Mouse (Mus musculus): ENCODE results near the gene Sec13. TPM values are rescaled to one million over a fixed set of nuclear protein-coding genes. Genes with fewer than 3 reads are reported as not detected.
"Not testable (repeated sequence)": the region's sequence is repeated elsewhere in the genome, so short reads cannot be mapped to it uniquely, and the experiment has no call there.

The Sec13 gene
- total and polyA plus RNA-seq, 2 experiments = 86.2 to 108 TPM

DNA sequence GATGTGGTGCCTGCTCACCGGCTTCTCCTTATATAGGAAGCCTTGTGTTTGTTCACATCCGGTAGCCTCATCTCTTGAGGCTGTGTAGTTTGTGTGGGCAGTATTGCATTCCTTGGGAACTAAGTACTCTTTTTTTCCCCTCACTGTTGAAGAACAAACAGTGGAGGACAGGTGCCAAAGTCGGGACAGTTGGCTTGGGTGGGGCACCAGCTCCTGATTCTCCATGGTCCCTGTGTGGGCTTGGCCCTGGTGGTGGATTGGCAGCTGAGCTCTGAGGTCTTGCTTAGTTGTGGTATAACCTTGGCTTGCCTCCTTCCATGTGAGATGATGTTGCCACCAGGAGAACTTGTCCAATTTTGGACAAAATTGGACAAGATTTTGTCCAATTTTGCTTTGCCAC lies 20.7 kb downstream of the Sec13 start, which contains the start of gene Ghrl:
Gene Ghrl (minus strand): TSS at position 3 of the 400 bp plus-strand sequence.
- Histone ChIP-seq H3K27me3 (ENCODE audit: control insufficient read depth, insufficient read depth, low read length) (no peaks in the 10 kb centered on the region), H3K36me3 (ENCODE audit: control insufficient read depth, insufficient read depth, low read length) (peaks cover 15% of the 10 kb centered on the region), H3K4me1 (ENCODE audit: control insufficient read depth, insufficient read depth, low read length) (no peaks in the 10 kb centered on the region), H3K79me2 (ENCODE audit: control insufficient read depth, insufficient read depth, low read length) (no peaks in the 10 kb centered on the region), H3K4me3 (ENCODE audit: insufficient read depth, low read depth, low read length) (no peak within 1 kb of the TSS), H3K9ac (ENCODE audit: low read depth, low read length) (no peak within 1 kb of the TSS), H3K27ac (replicated peaks; ENCODE audit: insufficient read depth, low read depth, low read length) (no peak within 1 kb of the TSS)
- TF ChIP-seq CTCF (IDR thresholded peaks at IDR 0.05; ENCODE audit: low read depth, low read length) = no peak
- no peak for TF ChIP-seq POLR2A (IDR thresholded peaks at IDR 0.05; ENCODE audit: extremely low read depth, insufficient read depth, low read length)
- 75% methylated on average over 3 of the region's 3 CpGs for WGBS
- DNase-seq (ENCODE audit: extremely low read depth, low read depth, low spot score) = no peak

DNA sequence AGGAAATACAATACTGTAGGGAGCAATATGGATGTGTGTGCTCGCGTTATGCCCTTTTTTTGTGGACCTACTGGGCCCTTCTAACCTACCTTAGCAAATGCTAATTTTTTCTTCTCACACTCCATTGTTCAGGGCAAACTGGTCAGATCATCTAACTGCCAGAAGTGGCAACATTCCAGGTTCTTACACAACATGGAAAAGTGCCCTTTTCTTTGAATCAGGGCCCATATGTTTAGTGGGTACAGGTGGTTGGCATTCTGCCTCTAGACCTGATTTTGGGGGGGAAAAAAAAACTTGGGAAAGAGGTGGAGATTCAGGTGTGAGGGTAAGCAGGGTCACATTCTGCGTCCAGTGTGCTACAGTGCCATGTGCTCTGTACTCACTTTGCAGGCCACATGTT lies 23.0 kb downstream of the Sec13 start:
- Histone ChIP-seq H3K4me3 (ENCODE audit: insufficient read depth, low read depth, low read length) (no peak overlapping the region), H3K27me3 (ENCODE audit: control insufficient read depth, insufficient read depth, low read length) (no peaks in the 10 kb centered on the region), H3K9ac (ENCODE audit: low read depth, low read length) (no peak overlapping the region), H3K4me1 (ENCODE audit: control insufficient read depth, insufficient read depth, low read length) (no peaks in the 10 kb centered on the region), H3K79me2 (ENCODE audit: control insufficient read depth, insufficient read depth, low read length) (no peaks in the 10 kb centered on the region), H3K27ac (replicated peaks; ENCODE audit: insufficient read depth, low read depth, low read length) (no peak overlapping the region), H3K36me3 (ENCODE audit: control insufficient read depth, insufficient read depth, low read length) (peaks cover 21% of the 10 kb centered on the region)
- peak; percentile 61 for DNase-seq (ENCODE audit: extremely low read depth, low read depth, low spot score)
- TF ChIP-seq CTCF (IDR thresholded peaks at IDR 0.05; ENCODE audit: low read depth, low read length) (no peak), POLR2A (IDR thresholded peaks at IDR 0.05; ENCODE audit: extremely low read depth, insufficient read depth, low read length) (no peak)
- 66% methylated on average over 3 of the region's 3 CpGs for whole genome bisulfite sequencing

- no peak overlapping the region for H3K27ac ChIP-seq (replicated peaks; ENCODE audit: insufficient read depth, low read depth, low read length)
- WGBS = 41% methylated on average over 1 of the region's 1 CpGs
- TF ChIP-seq CTCF (IDR thresholded peaks at IDR 0.05; ENCODE audit: low read depth, low read length) (no peak), POLR2A (IDR thresholded peaks at IDR 0.05; ENCODE audit: extremely low read depth, insufficient read depth, low read length) (no peak)
These were observed 25.7 kb downstream of the Sec13 start for GRCm38 (mm10) chr6:113714797-113715196.

GRCm38 (mm10) chr6:113714276-113714675 lies 26.3 kb downstream of the Sec13 start:
- H3K9ac ChIP-seq (ENCODE audit: low read depth, low read length) = no peak overlapping the region
- H3K36me3 ChIP-seq (ENCODE audit: control insufficient read depth, insufficient read depth, low read length) = peaks cover 49% of the 10 kb centered on the region
- TF ChIP-seq CTCF (IDR thresholded peaks at IDR 0.05; ENCODE audit: low read depth, low read length) (no peak), POLR2A (IDR thresholded peaks at IDR 0.05; ENCODE audit: extremely low read depth, insufficient read depth, low read length) (no peak)
- WGBS = 91% methylated on average over 2 of the region's 2 CpGs
- H3K79me2 ChIP-seq (ENCODE audit: control insufficient read depth, insufficient read depth, low read length) = no peaks in the 10 kb centered on the region
- peak; percentile 39 for DNase-seq (ENCODE audit: extremely low read depth, low read depth, low spot score)
- no peaks in the 10 kb centered on the region for H3K4me1 ChIP-seq (ENCODE audit: control insufficient read depth, insufficient read depth, low read length)
- H3K27ac ChIP-seq (replicated peaks; ENCODE audit: insufficient read depth, low read depth, low read length) = no peak overlapping the region
- H3K4me3 ChIP-seq (ENCODE audit: insufficient read depth, low read depth, low read length) = no peak overlapping the region
- H3K27me3 ChIP-seq (ENCODE audit: control insufficient read depth, insufficient read depth, low read length) = no peaks in the 10 kb centered on the region

More at GRCm38 (mm10) chr6:113714797-113715196, 25.7 kb downstream of the Sec13 start:
- Histone ChIP-seq H3K27me3 (ENCODE audit: control insufficient read depth, insufficient read depth, low read length) (no peaks in the 10 kb centered on the region), H3K79me2 (ENCODE audit: control insufficient read depth, insufficient read depth, low read length) (no peaks in the 10 kb centered on the region), H3K4me3 (ENCODE audit: insufficient read depth, low read depth, low read length) (no peak overlapping the region), H3K9ac (ENCODE audit: low read depth, low read length) (no peak overlapping the region), H3K36me3 (ENCODE audit: control insufficient read depth, insufficient read depth, low read length) (peaks cover 45% of the 10 kb centered on the region), H3K4me1 (ENCODE audit: control insufficient read depth, insufficient read depth, low read length) (no peaks in the 10 kb centered on the region)
- DNase-seq (ENCODE audit: extremely low read depth, low read depth, low spot score) = peak; percentile 50

DNA sequence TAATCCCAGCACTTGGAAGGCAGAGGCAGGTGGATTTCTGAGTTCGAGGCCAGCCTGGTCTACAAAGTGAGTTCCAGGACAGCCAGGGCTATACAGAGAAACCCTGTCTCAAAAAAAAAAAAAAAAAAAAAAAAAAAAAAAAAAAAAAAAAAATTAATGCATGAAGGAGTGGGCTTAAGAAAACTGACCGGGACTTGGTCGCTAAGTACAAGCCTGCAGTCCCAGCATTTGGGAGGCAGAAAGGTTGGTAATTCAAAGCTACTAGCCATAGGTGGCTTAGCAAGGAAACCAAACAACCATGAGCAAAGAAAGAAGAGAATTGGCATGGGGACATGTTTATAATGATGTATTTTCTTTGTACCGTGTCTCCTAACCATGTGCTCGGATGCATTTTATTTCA lies 27.2 kb downstream of the Sec13 start:
- not testable (repeated sequence) for H3K4me3 ChIP-seq (ENCODE audit: insufficient read depth, low read depth, low read length); DNase-seq (ENCODE audit: extremely low read depth, low read depth, low spot score); H3K27ac ChIP-seq (replicated peaks; ENCODE audit: insufficient read depth, low read depth, low read length); H3K27me3 ChIP-seq (ENCODE audit: control insufficient read depth, insufficient read depth, low read length); H3K4me1 ChIP-seq (ENCODE audit: control insufficient read depth, insufficient read depth, low read length); H3K9ac ChIP-seq (ENCODE audit: low read depth, low read length); H3K79me2 ChIP-seq (ENCODE audit: control insufficient read depth, insufficient read depth, low read length)
- 90% methylated on average over 5 of the region's 5 CpGs for WGBS
- peaks cover 55% of the 10 kb centered on the region for H3K36me3 ChIP-seq (ENCODE audit: control insufficient read depth, insufficient read depth, low read length)

DNA sequence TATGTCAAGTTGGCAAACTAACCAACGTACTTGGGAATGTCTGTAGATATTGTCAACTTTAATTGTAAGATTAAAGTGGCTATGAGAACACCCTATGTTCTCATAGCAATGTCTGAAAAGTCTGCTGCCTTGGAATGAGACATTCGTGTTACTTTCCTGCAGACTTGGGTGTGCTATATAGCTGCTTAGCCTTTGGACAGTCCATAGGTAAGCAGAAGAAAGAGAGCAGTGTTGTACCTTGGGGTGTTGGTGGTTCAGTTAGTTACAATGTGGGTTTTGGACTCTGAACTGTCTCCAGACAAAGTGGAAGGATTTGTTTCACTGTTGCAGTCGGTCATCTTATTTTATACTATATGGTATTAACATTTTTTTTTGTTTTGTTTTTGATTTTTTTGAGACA lies 27.8 kb downstream of the Sec13 start:
- no peak for DNase-seq (ENCODE audit: extremely low read depth, low read depth, low spot score)
- H3K9ac ChIP-seq (ENCODE audit: low read depth, low read length) = no peak overlapping the region
- H3K4me1 ChIP-seq (ENCODE audit: control insufficient read depth, insufficient read depth, low read length) = no peaks in the 10 kb centered on the region
- no peak overlapping the region for H3K27ac ChIP-seq (replicated peaks; ENCODE audit: insufficient read depth, low read depth, low read length)
- no peaks in the 10 kb centered on the region for H3K27me3 ChIP-seq (ENCODE audit: control insufficient read depth, insufficient read depth, low read length)
- TF ChIP-seq POLR2A (IDR thresholded peaks at IDR 0.05; ENCODE audit: extremely low read depth, insufficient read depth, low read length) (no peak), CTCF (IDR thresholded peaks at IDR 0.05; ENCODE audit: low read depth, low read length) (no peak)
- WGBS = 94% methylated on average over 3 of the region's 3 CpGs
- H3K79me2 ChIP-seq (ENCODE audit: control insufficient read depth, insufficient read depth, low read length) = no peaks in the 10 kb centered on the region
- H3K4me3 ChIP-seq (ENCODE audit: insufficient read depth, low read depth, low read length) = no peak overlapping the region
- peaks cover 61% of the 10 kb centered on the region for H3K36me3 ChIP-seq (ENCODE audit: control insufficient read depth, insufficient read depth, low read length)

Measured in liver, adult 2 months (tissue).